Mouse (Mus musculus) embryonic facial prominence, embryonic 12.5 days (tissue): Measurements from ENCODE around the gene Grin3a. TPM values are rescaled to one million over a fixed set of nuclear protein-coding genes. Genes with fewer than 3 reads are reported as not detected.

Source experiments
- ATAC-seq: fragments of 200-750 bp; cut with Nextera tagmentation; 2 replicates; pipeline ENCODE4 v1.8.0; 2017; ENCODE audit not compliant: insufficient number of reproducible peaks, insufficient read depth, low FRiP score, low TSS enrichment
- H3K27ac ChIP-seq: fragments of 300-500 bp; sonication (generic); 2 replicates; pipeline ENCODE4 v1.5.1; 2016; ENCODE audit warnings: mild to moderate bottlenecking
- H3K27me3 ChIP-seq: fragments of 300-500 bp; sonication (generic); 2 replicates; pipeline ENCODE4 v1.6.1; 2016; ENCODE audit warnings: mild to moderate bottlenecking, moderate library complexity
- H3K36me3 ChIP-seq: fragments of 300-500 bp; sonication (generic); 2 replicates; pipeline ENCODE4 v1.6.1; 2016; ENCODE audit warnings: mild to moderate bottlenecking
- H3K4me1 ChIP-seq: fragments of 300-500 bp; sonication (generic); 2 replicates; pipeline ENCODE4 v1.6.1; 2016
- H3K4me2 ChIP-seq: fragments of 300-500 bp; sonication (generic); replicated peaks from 2 replicates; pipeline ENCODE4 v1.6.1; 2016; ENCODE audit warnings: mild to moderate bottlenecking, moderate library complexity
- H3K4me3 ChIP-seq: fragments of 300-500 bp; sonication (generic); 2 replicates; pipeline ENCODE4 v1.5.1; 2016; ENCODE audit warnings: mild to moderate bottlenecking
- H3K9ac ChIP-seq: fragments of 300-500 bp; sonication (generic); 2 replicates; pipeline ENCODE4 v1.6.1; 2016; ENCODE audit warnings: mild to moderate bottlenecking, moderate library complexity
- H3K9me3 ChIP-seq: fragments of 300-500 bp; sonication (generic); 2 replicates; pipeline ENCODE4 v1.6.1; 2016; ENCODE audit warnings: mild to moderate bottlenecking, moderate library complexity
- WGBS: fragments of 180-500 bp; shearing (Covaris S2); methylation state at CpG from one replicate; pipeline ENCODE4 v1.1.7; 2016; 5-methylcytosine and 5-hydroxymethylcytosine counted together
- polyA plus RNA-seq: library from polyadenylated mRNA; unstranded; fragments of >200 nt; fragmentation: Nextera tagmentation; extraction: Ambion mirVana; gene quantifications from 2 replicates; pipeline ENCODE4 v1.2.1, GENCODE M21; 2016

The Grin3a gene
- polyA plus RNA-seq, result 2.5 TPM in 2 replicates

DNA sequence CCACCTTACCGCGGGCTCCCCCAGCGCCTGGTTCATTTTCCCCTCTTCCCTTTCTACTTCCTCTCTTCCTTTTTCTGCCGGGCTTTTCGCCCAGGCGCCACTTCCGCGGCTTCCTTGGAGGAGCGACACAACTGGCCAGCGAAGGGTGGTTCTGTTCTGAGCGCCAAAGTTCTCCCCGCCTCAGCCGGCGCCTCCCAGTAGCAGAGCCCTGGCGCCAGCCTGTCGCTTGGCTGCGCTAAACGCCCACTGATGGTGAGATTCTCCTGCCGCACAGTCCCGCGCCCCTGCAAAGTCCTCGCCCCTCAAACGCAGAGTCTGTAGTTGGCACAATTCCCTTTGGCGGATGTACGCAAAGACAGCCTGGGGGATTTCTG lies at the start of gene Grin3a:
Gene Grin3a, minus strand, starts transcription at position 133 of the 374 bp plus-strand sequence.
- Histone ChIP-seq H3K4me3 (peak within 1 kb of the TSS; percentile 57), H3K9me3 (no peaks in the 10 kb centered on the region), H3K27ac (no peak within 1 kb of the TSS), H3K9ac (peak within 1 kb of the TSS; percentile 47; the same call in 1 of the 2 replicates), H3K27me3 (peaks cover 53% of the 10 kb centered on the region), H3K36me3 (no peaks in the 10 kb centered on the region), H3K4me1 (peaks cover 15% of the 10 kb centered on the region; the same call in 1 of the 2 replicates), H3K4me2 (peak within 1 kb of the TSS; percentile 96)
- ATAC-seq, result peak; percentile 81; the same call in 1 of the 2 replicates
- under 1% methylated on average over 25 of the region's 25 CpGs for WGBS

DNA sequence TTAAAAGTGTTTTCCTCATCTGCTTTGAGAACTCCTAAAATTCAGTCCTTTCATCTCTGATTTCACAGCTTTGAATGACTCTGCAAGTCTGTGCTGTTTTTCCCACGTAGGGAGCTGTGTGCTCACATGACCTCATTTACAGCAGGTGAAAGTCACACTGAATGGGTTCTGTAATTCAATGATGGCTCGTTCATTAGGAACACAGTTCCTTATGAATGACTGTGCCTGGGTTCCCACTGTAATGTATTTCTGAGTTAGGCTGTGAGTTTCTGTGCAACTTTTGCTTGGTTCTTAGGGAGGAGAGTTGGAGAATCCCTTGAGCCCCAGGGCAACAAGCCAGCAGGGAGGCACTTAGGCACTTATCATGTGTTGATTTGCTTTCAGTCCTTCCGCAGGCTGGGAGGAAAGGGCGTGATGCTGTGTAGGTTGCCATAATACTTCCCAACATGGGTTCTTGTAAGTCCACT lies 46.3 kb upstream of the Grin3a start:
- Histone ChIP-seq H3K4me2 (no peak overlapping the region), H3K4me3 (no peak overlapping the region), H3K9ac (no peak overlapping the region), H3K27me3 (no peaks in the 10 kb centered on the region), H3K4me1 (no peaks in the 10 kb centered on the region), H3K9me3 (no peaks in the 10 kb centered on the region), H3K27ac (no peak overlapping the region), H3K36me3 (no peaks in the 10 kb centered on the region)
- ATAC-seq, result no peak
- WGBS, result 19% methylated on average over 4 of the region's 4 CpGs

- Histone ChIP-seq H3K4me2 (no peak overlapping the region), H3K9ac (no peak overlapping the region), H3K36me3 (no peaks in the 10 kb centered on the region), H3K4me1 (no peaks in the 10 kb centered on the region), H3K27ac (no peak overlapping the region), H3K9me3 (no peaks in the 10 kb centered on the region), H3K4me3 (no peak overlapping the region), H3K27me3 (no peaks in the 10 kb centered on the region)
- no peak for ATAC-seq
- WGBS, result 54% methylated on average over 3 of the region's 3 CpGs
Observed at GRCm38 (mm10) chr4:49877084-49877483, 31.5 kb upstream of the Grin3a start.

GRCm38 (mm10) chr4:49860611-49861010 lies 15.1 kb upstream of the Grin3a start:
- H3K4me3 ChIP-seq, result no peak overlapping the region
- H3K9me3 ChIP-seq, result no peaks in the 10 kb centered on the region
- no peak overlapping the region for H3K9ac ChIP-seq
- WGBS, result 88% methylated on average over 2 of the region's 2 CpGs
- no peaks in the 10 kb centered on the region for H3K4me1 ChIP-seq
- H3K36me3 ChIP-seq, result no peaks in the 10 kb centered on the region
- no peak overlapping the region for H3K27ac ChIP-seq
- no peak overlapping the region for H3K4me2 ChIP-seq
- no peak for ATAC-seq
- H3K27me3 ChIP-seq, result no peaks in the 10 kb centered on the region

GRCm38 (mm10) chr4:49844828-49845611 lies 524 bp downstream of the Grin3a start:
- Histone ChIP-seq H3K4me2 (peak overlapping the region; percentile 96), H3K36me3 (no peaks in the 10 kb centered on the region), H3K9ac (peak overlapping the region; percentile 47; the same call in 1 of the 2 replicates), H3K27me3 (peaks cover 53% of the 10 kb centered on the region), H3K4me1 (peaks cover 15% of the 10 kb centered on the region; the same call in 1 of the 2 replicates), H3K27ac (no peak overlapping the region), H3K9me3 (no peaks in the 10 kb centered on the region), H3K4me3 (peak overlapping the region; percentile 57)
- WGBS, result under 1% methylated on average over 63 of the region's 63 CpGs
- peak; percentile 23 for ATAC-seq

DNA sequence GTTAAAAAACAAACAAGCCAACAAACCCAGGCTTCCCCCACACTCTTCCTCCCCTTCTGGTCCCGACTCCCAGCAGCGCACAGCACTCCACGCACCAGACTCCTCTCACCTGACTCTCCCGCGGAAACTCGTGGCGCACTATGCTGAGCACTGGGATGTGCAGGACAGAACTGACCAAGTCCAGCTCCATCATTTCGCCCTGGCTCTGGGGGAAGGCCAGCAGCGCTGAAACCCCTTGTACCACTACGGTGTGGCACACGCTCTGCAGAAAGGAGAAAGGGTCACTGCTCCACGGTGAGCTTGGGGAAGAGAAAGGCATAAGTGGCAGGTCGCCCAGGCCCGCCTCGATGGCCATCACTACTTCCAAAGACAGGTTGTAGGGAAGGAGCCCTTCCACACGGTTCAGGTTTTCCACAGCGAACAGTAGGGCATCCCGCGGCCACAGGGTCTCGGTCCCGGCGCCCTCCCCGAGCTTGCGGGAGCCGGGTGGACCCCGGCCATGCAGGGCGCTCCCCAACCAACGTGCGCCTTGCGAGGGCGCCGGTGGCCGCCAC lies 1.2 kb downstream of the Grin3a start:
- 3% methylated on average over 33 of the region's 33 CpGs for WGBS
- H3K27ac ChIP-seq, result no peak overlapping the region
- no peaks in the 10 kb centered on the region for H3K9me3 ChIP-seq
- H3K9ac ChIP-seq, result peak overlapping the region; percentile 38; the same call in 1 of the 2 replicates
- H3K4me2 ChIP-seq, result peak overlapping the region; percentile 96
- H3K36me3 ChIP-seq, result no peaks in the 10 kb centered on the region
- peak overlapping the region; percentile 57 for H3K4me3 ChIP-seq
- H3K27me3 ChIP-seq, result peaks cover 53% of the 10 kb centered on the region
- peaks cover 15% of the 10 kb centered on the region; the same call in 1 of the 2 replicates for H3K4me1 ChIP-seq
- ATAC-seq, result 0 out of 2 replicates have a peak, but pooled peaks have one; percentile 38

DNA sequence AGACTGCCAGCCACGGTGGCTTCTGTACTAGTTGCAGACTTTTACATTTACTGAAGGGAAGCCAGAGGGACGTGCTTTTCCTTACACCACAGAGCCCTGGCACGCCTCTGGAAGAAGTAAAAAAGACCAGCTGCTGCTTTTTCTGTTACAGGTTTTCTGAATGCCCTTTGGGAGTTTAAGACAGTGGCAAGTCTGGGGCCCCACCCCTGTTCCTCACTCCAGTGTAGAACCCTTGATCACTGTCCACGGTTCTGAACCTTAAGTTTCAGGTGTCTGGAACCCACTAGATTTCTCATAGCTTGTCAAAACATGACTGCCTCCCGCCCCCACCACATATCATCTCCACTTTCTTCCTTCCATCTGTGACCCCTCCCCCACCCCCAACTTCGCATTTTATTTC lies 1.8 kb downstream of the Grin3a start:
- peak overlapping the region; percentile 96 for H3K4me2 ChIP-seq

DNA sequence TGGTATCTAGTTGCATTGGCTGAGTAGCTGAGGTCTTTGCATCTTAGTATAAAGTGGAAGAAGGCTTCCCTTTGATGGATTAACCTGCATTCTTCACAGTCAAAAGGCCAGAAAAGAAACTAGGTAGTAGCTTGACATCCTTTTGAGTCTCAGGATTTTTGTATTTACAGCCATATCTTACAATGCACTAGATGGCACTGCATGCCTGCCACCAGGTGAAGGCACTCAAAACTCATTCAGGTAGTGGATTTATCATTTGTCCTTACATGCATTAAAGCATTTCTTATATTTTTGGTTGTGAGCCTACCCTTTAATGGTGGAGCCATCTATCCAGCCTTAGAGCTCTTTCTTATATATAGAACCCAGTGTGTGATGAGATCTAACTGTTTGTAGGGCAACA lies 13.5 kb downstream of the Grin3a start:
- Histone ChIP-seq H3K36me3 (no peaks in the 10 kb centered on the region), H3K4me3 (no peak overlapping the region), H3K4me1 (no peaks in the 10 kb centered on the region), H3K9ac (no peak overlapping the region), H3K4me2 (no peak overlapping the region), H3K27me3 (no peaks in the 10 kb centered on the region), H3K27ac (no peak overlapping the region), H3K9me3 (no peaks in the 10 kb centered on the region)
- ATAC-seq, result no peak

More for the DNA sequence above, 1.8 kb downstream of the Grin3a start:
- peaks cover 15% of the 10 kb centered on the region; the same call in 1 of the 2 replicates for H3K4me1 ChIP-seq
- no peaks in the 10 kb centered on the region for H3K9me3 ChIP-seq
- peak overlapping the region; percentile 57 for H3K4me3 ChIP-seq
- H3K36me3 ChIP-seq, result no peaks in the 10 kb centered on the region
- no peak overlapping the region for H3K9ac ChIP-seq
- H3K27me3 ChIP-seq, result peaks cover 53% of the 10 kb centered on the region
- ATAC-seq, result no peak
- 18% methylated on average over 6 of the region's 6 CpGs for WGBS
- no peak overlapping the region for H3K27ac ChIP-seq

DNA sequence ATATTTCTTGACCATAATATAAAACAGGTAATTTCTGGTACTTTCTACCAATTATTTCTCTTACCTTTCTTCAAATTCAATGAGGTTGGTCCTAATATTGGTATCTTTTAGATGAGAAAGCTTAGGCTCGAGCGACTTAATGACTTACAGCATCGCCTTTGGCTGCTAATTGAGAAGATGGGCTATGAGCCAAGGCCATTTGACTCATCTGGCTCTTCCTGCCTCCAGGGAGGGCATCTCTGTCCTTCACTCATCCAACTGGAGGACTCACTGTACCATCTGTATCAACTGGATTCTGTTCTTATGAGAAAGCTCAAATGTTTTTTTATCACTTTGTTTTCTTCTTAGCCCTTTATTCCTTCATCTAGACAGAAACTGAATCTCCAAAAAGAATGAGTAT lies 31.7 kb downstream of the Grin3a start:
- no peak overlapping the region for H3K4me3 ChIP-seq
- no peak overlapping the region for H3K27ac ChIP-seq
- ATAC-seq, result no peak
- H3K4me1 ChIP-seq, result no peaks in the 10 kb centered on the region
- H3K36me3 ChIP-seq, result no peaks in the 10 kb centered on the region
- H3K9me3 ChIP-seq, result no peaks in the 10 kb centered on the region
- H3K4me2 ChIP-seq, result no peak overlapping the region
- H3K27me3 ChIP-seq, result no peaks in the 10 kb centered on the region
- no peak overlapping the region for H3K9ac ChIP-seq
- 84% methylated on average over 3 of the region's 3 CpGs for WGBS

DNA sequence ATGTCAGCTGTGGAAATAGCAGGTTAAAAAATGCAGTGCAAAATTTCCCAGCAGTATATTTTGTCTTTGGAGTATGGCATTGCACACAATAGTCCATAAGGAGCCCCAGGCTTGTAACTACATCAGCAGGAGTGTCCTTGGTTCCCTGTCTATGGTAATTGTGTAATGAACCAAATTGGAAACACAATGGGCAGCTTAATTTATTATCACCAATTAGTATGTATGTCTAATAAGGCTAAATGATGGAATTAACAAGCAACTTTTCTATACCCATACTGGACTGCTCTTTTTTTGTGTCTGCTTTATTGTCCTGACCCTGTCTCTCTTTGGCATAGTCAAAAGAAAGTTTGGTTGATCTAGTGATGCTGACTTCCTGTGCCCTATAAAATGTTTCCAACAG lies 38.8 kb downstream of the Grin3a start:
- no peak for ATAC-seq
- no peaks in the 10 kb centered on the region for H3K9me3 ChIP-seq
- H3K4me2 ChIP-seq, result no peak overlapping the region
- H3K27ac ChIP-seq, result no peak overlapping the region
- no peaks in the 10 kb centered on the region for H3K36me3 ChIP-seq
- H3K4me1 ChIP-seq, result no peaks in the 10 kb centered on the region
- H3K9ac ChIP-seq, result no peak overlapping the region
- no peak overlapping the region for H3K4me3 ChIP-seq
- no peaks in the 10 kb centered on the region for H3K27me3 ChIP-seq

DNA sequence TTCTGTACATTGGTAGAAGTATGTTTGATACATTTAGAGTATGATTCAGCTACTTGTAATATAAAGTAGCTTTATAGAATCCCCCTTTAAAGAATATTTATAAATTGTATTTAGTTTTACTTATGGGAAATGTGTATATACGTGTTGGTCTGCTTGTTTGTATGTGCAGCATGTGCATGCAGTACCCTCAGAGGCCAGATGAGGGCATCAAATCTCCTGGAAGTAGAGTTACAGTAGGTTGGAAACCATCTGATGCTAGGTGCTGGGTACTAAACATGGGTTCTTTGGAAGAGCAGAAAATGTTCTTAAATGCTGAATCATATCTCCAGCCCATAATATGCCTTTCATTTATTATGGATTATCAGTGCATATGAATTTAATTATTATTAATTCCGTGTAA lies 46.2 kb downstream of the Grin3a start:
- Histone ChIP-seq H3K36me3 (no peaks in the 10 kb centered on the region), H3K4me1 (no peaks in the 10 kb centered on the region), H3K4me2 (no peak overlapping the region), H3K27me3 (no peaks in the 10 kb centered on the region), H3K4me3 (no peak overlapping the region), H3K27ac (no peak overlapping the region), H3K9me3 (no peaks in the 10 kb centered on the region), H3K9ac (no peak overlapping the region)
- ATAC-seq, result no peak
- WGBS, result 82% methylated on average over 2 of the region's 2 CpGs

- Histone ChIP-seq H3K27ac (no peak overlapping the region), H3K4me2 (no peak overlapping the region), H3K4me1 (no peaks in the 10 kb centered on the region), H3K36me3 (no peaks in the 10 kb centered on the region), H3K9me3 (no peaks in the 10 kb centered on the region), H3K27me3 (no peaks in the 10 kb centered on the region), H3K9ac (no peak overlapping the region), H3K4me3 (no peak overlapping the region)
- no peak for ATAC-seq
- 52% methylated on average over 2 of the region's 2 CpGs for WGBS
Observed at GRCm38 (mm10) chr4:49788971-49789370, 56.6 kb downstream of the Grin3a start.
